Mouse (Mus musculus) ES-E14 (cell line): ENCODE results near the gene Nptxr. TPM values are rescaled to one million over a fixed set of nuclear protein-coding genes. Genes with fewer than 3 reads are reported as not detected.

ENCODE experiments used
- DNase-seq: peaks from one replicate; pipeline ENCODE4 v3.0.0-alpha.2; 2013; ENCODE audit warnings: low read depth, low spot score
- H3K27ac ChIP-seq: 2 replicates; pipeline ENCODE4 v1.5.1; 2012; ENCODE audit warnings: low read depth, mild to moderate bottlenecking, low read length, moderate library complexity, mixed read lengths; ENCODE audit not compliant: poor library complexity, insufficient read depth, severe bottlenecking
- H3K36me3 ChIP-seq: 2 replicates; pipeline ENCODE4 v1.6.1; 2012; ENCODE audit warnings: mild to moderate bottlenecking, low read length, moderate library complexity, mixed read lengths; ENCODE audit not compliant: control insufficient read depth, poor library complexity, insufficient read depth, severe bottlenecking
- H3K4me1 ChIP-seq, 2 experiments: fragments of 150-350 bp in 1 of 2; sonication (generic) in 1 of 2; 2 replicates each; pipeline ENCODE4 v1.6.1; 2012; ENCODE audit warnings: low read length in 2 of 2, mild to moderate bottlenecking in 1 of 2, mixed read lengths in 1 of 2; ENCODE audit not compliant: control insufficient read depth in 2 of 2, insufficient read depth in 2 of 2, poor library complexity in 1 of 2
- H3K4me3 ChIP-seq, 2 experiments: fragments of 150-350 bp in 1 of 2; sonication (generic) in 1 of 2; 2 replicates each; pipeline ENCODE4 v1.5.1; 2012; ENCODE audit warnings: low read length in 2 of 2, low read depth in 1 of 2, mild to moderate bottlenecking in 1 of 2, mixed read lengths in 1 of 2; ENCODE audit not compliant: insufficient read depth in 1 of 2, poor library complexity in 1 of 2, severe bottlenecking in 1 of 2
- H3K9ac ChIP-seq: 2 replicates; pipeline ENCODE4 v1.6.1; 2012; ENCODE audit warnings: low read depth, mild to moderate bottlenecking, low read length, mixed read lengths; ENCODE audit not compliant: poor library complexity, insufficient read depth, severe bottlenecking
- H3K9me3 ChIP-seq: fragments of 150-350 bp; sonication (generic); 2 replicates; pipeline ENCODE4 v1.6.1; 2012; ENCODE audit warnings: low read depth, mild to moderate bottlenecking, low read length; ENCODE audit not compliant: control insufficient read depth, insufficient read depth
- CHD2 ChIP-seq: IDR thresholded peaks from 2 replicates; pipeline ENCODE4 v1.6.1; 2014; ENCODE audit warnings: mild to moderate bottlenecking, low read depth, low read length, inconsistent platforms
- HCFC1 ChIP-seq: IDR thresholded peaks from 2 replicates; pipeline ENCODE4 v1.6.1; 2012; ENCODE audit warnings: low read length, inconsistent platforms, borderline replicate concordance; ENCODE audit not compliant: insufficient read depth
- MAFK ChIP-seq: IDR thresholded peaks from 2 replicates; pipeline ENCODE4 v1.6.1; 2014; ENCODE audit warnings: mild to moderate bottlenecking, low read depth, low read length, inconsistent platforms; ENCODE audit not compliant: insufficient read depth
- ZC3H11A ChIP-seq: IDR thresholded peaks from 2 replicates; pipeline ENCODE4 v1.6.1; 2012; ENCODE audit warnings: low read depth, mild to moderate bottlenecking, inconsistent platforms, low read length, borderline replicate concordance
- ZNF384 ChIP-seq: IDR thresholded peaks from 2 replicates; pipeline ENCODE4 v1.6.1; 2012; ENCODE audit warnings: low read depth, low read length, inconsistent platforms
- in situ Hi-C, 2 experiments: fragments of 600-800 bp; cut with MboI; formaldehyde crosslinking; loops; one replicate each; pipeline ENCODE4 v1.15.1; 2025; ENCODE audit warnings: low sequenced_read_pairs in 2 of 2, inconsistent platforms in 1 of 2; ENCODE audit not compliant: unreplicated experiment in 2 of 2
- total RNA-seq: library from RNA; depleted of rRNA; stranded (reverse); fragments of 300-350 nt; gene quantifications from 2 replicates; pipeline ENCODE4 v1.2.3, GENCODE M21; 2012

The Nptxr gene
- total RNA-seq, 1 experiment = 7.9 TPM

DNA sequence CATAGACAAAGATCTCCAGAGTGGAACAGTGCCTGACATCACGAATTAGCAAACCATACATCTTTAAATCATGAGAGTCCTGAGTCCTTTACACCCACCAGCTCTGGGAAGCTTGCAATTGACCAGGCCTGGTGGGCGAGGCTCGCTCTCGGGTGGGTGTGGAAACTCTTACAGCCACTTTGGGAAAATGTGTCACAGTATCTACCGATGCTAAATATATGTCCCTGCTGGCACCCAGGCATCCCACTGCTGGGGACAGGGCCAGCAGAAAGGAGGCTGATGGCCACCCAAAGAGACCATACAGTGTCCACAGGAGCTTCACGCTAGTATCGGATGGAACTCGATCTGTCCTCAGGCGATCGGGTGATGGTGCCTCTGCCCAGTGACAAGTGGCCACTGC is 6.0 kb downstream of the Nptxr start:
- Histone ChIP-seq H3K36me3 (no peaks in the 10 kb centered on the region), H3K9me3 (no peaks in the 10 kb centered on the region), H3K9ac (no peak overlapping the region), H3K27ac (no peak overlapping the region), H3K4me1 (peaks cover 0 to under 1% of the 10 kb centered on the region in 2 experiments; a peak in 1 of 4 replicates), H3K4me3 (no peak overlapping the region)
- DNase-seq = no peak
- TF ChIP-seq ZNF384 (no peak), CHD2 (no peak), ZC3H11A (no peak), MAFK (no peak), HCFC1 (no peak)
- in situ Hi-C loops = no loop called here

DNA sequence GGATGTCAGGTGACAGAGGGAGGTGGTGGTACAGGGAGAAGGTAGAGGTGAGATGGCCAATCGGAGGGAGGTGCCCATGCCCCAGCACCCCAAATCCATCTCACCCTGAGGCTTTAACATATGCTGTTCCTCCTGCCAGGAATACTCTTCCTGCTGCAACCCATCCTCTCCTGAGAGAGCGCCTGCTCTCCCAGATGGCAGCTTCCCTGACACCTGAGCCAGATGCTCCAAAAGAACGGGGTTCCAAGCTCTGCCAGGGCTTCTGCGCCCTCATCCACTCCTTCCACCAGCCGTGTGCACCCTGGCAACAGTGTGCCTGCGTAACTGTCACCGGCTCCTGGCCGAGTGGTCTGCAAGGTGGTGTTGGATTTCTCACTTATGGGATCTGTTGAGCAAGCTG is 6.9 kb downstream of the Nptxr start:
- no peaks in the 10 kb centered on the region for H3K36me3 ChIP-seq
- H3K9ac ChIP-seq = no peak overlapping the region
- H3K4me1 ChIP-seq = peaks cover 0 to 2% of the 10 kb centered on the region in 2 experiments; a peak in 1 of 4 replicates
- DNase-seq = no peak
- no peak overlapping the region for H3K27ac ChIP-seq
- in situ Hi-C loops = no loop called here
- TF ChIP-seq CHD2 (no peak), MAFK (no peak), ZNF384 (no peak), HCFC1 (no peak), ZC3H11A (no peak)
- no peaks in the 10 kb centered on the region for H3K9me3 ChIP-seq
- peak overlapping the region; percentile 5 to 6; a peak in 1 of 4 replicates for H3K4me3 ChIP-seq

DNA sequence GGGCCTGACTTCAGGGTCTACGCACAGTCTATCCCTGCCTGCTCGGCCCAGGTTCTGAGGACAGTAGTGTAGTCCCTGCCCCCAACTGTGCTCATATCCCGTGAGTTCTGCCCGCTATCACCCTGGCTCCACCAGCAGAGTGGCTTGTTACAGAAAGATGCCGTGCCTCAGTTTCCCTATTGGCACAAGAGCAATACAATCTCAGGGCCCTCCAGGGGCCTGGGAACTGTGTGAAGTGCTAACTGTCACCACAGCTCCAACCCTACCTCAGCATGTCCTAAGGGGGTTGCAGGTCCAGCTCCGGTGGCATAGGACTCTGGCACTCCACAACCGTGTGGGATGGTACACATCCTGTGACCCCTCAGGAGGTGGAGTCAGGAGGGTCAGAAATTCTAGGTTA is 7.5 kb downstream of the Nptxr start:
- Histone ChIP-seq H3K27ac (no peak overlapping the region), H3K9me3 (no peaks in the 10 kb centered on the region), H3K4me1 (peaks cover 2% of the 10 kb centered on the region in 2 experiments; a peak in 1 of 4 replicates), H3K4me3 (no peak overlapping the region), H3K9ac (no peak overlapping the region), H3K36me3 (no peaks in the 10 kb centered on the region)
- TF ChIP-seq ZNF384 = no peak
- no peak for TF ChIP-seq MAFK
- TF ChIP-seq HCFC1 = no peak
- no peak for DNase-seq
- in situ Hi-C loops = no loop called here

DNA sequence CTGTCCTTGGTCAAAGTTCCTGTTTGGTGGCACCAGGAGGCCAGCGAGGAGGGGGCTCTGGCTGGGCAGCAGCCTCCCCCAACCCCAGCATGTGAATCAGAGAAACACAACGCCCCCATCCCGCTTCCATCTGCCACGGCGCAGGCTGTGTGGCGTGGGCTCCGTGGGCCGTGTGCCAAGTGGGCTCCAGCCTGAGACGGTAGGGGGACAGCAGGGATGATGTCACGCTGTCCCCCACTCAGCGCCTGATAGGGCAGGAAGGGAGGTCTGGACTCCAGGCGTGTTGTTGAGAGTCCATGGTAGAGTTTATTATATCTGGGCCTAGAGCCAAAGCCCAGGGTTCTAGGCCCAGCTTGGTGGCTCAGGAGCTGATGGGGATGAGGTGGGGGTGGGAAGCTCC is 8.3 kb downstream of the Nptxr start:
- H3K9ac ChIP-seq = no peak overlapping the region
- no peak overlapping the region for H3K27ac ChIP-seq
- peaks cover 2 to 3% of the 10 kb centered on the region in 2 experiments; a peak in 1 of 4 replicates for H3K4me1 ChIP-seq
- no peak overlapping the region for H3K4me3 ChIP-seq
- in situ Hi-C loops = no loop called here
- no peak for DNase-seq
- no peaks in the 10 kb centered on the region for H3K36me3 ChIP-seq
- no peak for TF ChIP-seq ZC3H11A
- no peak for TF ChIP-seq MAFK
- TF ChIP-seq ZNF384 = no peak
- no peak for TF ChIP-seq CHD2
- TF ChIP-seq HCFC1 = no peak
- H3K9me3 ChIP-seq = no peaks in the 10 kb centered on the region

DNA sequence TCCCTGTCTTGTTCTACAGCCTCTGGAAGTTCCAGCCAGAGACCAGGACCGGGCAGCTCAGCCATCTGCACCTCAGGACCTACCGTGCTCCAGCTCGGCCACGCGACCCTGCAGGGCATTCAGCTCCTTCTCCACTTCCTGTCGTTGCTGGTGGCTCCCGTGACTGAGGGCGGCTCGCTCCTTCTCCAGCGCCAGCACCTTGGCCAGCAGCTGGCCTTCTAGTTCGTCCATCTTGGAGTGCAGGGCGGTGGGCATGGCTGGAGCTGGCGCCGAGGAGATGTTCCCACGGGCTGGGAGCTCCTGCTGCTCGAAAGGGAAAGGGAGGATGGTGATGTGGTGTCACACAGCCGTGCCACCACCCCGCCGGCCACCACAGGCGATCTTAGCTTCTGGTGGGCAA is 10.4 kb downstream of the Nptxr start:
- DNase-seq = no peak
- no peaks in the 10 kb centered on the region for H3K36me3 ChIP-seq
- no peak overlapping the region for H3K27ac ChIP-seq
- H3K9me3 ChIP-seq = no peaks in the 10 kb centered on the region
- peaks cover 3 to 6% of the 10 kb centered on the region in 2 experiments; a peak in 1 of 4 replicates for H3K4me1 ChIP-seq
- H3K9ac ChIP-seq = no peak overlapping the region
- in situ Hi-C loops = no loop called here
- no peak for TF ChIP-seq CHD2
- no peak for TF ChIP-seq HCFC1
- TF ChIP-seq ZNF384 = no peak
- TF ChIP-seq MAFK = no peak
- no peak for TF ChIP-seq ZC3H11A
- no peak overlapping the region for H3K4me3 ChIP-seq
